Mouse (Mus musculus): Measurements from ENCODE around the gene Asb8. TPM values are rescaled to one million over a fixed set of nuclear protein-coding genes. Genes with fewer than 3 reads are reported as not detected.

Gene Asb8
- polyA plus RNA-seq (2015; fragmentation: Nextera tagmentation; extraction: Ambion mirVana): 49.2 and 55.3 TPM in 2 replicates

DNA sequence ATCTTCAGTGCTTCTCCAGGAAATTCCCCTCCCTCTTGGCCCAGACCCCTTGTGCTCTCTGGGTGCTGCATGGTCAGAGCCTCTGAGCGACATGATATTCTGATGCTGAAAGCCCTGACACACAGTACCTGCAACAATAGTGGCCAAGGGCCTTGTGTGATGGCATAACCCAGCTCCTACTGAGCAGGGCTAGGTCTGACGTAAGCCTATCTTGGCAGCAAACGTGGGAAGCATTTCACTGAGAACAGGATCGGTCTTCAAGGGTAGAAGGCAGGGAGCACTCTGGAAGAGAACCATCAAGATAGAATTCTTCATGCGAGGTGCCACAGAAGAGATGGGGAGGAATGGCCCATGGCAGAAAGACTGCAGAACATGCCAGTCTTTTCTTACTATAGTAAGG lies at the start of gene Asb8:
TSS of gene Asb8 (minus strand) at position 101 of the 400 bp plus-strand sequence.
- Histone ChIP-seq H3K4me1 (peaks cover 19% of the 10 kb centered on the region), H3K4me2 (no peak within 1 kb of the TSS), H3K36me3 (no peaks in the 10 kb centered on the region), H3K4me3 (no peak within 1 kb of the TSS), H3K9ac (no peak within 1 kb of the TSS), H3K27ac (no peak within 1 kb of the TSS), H3K9me3 (no peaks in the 10 kb centered on the region), H3K27me3 (peaks cover 59% of the 10 kb centered on the region)
- 75% methylated on average over 5 of the region's 5 CpGs for WGBS
- ATAC-seq (ENCODE audit: insufficient number of reproducible peaks, insufficient read depth, low FRiP score, low TSS enrichment, low read depth): no peak

DNA sequence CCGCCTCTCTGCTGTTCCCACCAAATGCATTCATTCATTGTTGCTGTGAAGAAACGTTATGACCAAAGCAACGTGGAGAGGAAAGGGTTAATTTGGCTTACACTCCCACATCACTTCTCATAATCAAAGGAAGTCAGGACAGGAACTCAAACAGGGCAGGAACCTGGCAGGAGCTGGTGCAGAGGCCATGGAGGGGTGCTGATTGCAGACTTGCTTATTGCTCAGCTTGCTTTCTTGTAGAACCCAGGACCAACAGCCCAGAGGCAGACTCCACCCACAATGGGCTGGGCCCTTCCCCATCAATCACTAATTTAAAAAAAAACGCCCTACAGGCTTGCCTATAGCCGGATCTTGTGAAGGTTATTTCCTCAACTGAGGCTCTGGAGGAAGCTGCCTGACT lies 48.7 kb upstream of the Asb8 start:
- 72% methylated on average over 5 of the region's 5 CpGs for WGBS
- no peak for ATAC-seq (ENCODE audit: insufficient number of reproducible peaks, insufficient read depth, low FRiP score, low TSS enrichment, low read depth)
- Histone ChIP-seq H3K4me2 (no peak overlapping the region), H3K9me3 (no peaks in the 10 kb centered on the region), H3K9ac (no peak overlapping the region), H3K27me3 (no peaks in the 10 kb centered on the region), H3K36me3 (no peaks in the 10 kb centered on the region), H3K4me1 (no peaks in the 10 kb centered on the region), H3K27ac (no peak overlapping the region), H3K4me3 (no peak overlapping the region)

DNA sequence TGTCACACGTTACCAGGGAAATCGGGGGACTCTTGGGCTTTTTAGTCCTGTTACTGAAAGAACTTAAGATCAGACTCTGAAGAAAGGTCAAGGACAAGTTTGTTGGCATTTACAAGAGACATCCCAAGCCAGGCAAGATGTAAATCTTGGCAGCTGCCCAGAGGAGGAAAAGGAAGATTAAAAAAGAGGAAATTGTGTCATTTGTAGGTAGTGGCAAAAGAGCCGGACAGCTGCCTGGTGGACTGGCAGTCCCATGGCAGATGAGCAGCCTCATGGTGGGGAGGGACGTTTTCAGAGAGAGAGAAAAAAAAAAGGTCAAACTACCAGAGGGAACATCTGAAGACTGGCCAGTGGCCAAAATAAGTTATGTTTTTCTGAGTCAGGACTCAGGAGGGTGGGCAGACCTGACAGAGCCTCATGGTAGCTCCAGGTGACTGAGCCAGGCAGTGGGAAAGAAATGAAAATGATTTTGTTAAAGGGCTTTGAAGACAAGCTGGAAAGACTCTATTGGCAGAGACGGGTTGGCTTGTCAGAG lies 48.0 kb upstream of the Asb8 start:
- Histone ChIP-seq H3K4me1 (no peaks in the 10 kb centered on the region), H3K4me2 (no peak overlapping the region), H3K4me3 (no peak overlapping the region), H3K9me3 (no peaks in the 10 kb centered on the region), H3K27me3 (no peaks in the 10 kb centered on the region), H3K9ac (no peak overlapping the region), H3K36me3 (no peaks in the 10 kb centered on the region), H3K27ac (no peak overlapping the region)
- 80% methylated on average over 5 of the region's 5 CpGs for WGBS
- no peak for ATAC-seq (ENCODE audit: insufficient number of reproducible peaks, insufficient read depth, low FRiP score, low TSS enrichment, low read depth)

DNA sequence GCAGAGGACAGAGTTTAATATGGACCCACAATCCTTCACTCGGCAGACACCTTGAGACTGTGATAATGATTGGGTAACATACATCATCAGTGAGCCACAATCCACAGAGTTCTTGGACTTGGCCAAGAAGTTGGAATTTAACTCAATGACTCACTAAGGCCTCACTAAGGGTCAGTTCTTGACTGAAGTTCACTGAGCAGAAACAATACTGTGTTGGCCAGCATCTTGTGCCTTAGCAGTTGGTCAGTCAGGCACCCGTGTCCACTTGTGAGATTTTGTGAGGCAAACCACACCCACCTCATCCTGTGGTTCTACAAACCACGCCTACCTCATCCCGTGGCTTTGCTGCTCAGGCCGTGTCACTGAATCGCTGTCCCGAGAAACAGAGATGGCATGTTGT lies 44.3 kb upstream of the Asb8 start:
- H3K4me1 ChIP-seq: no peaks in the 10 kb centered on the region
- no peaks in the 10 kb centered on the region for H3K36me3 ChIP-seq
- H3K27me3 ChIP-seq: no peaks in the 10 kb centered on the region
- H3K4me3 ChIP-seq: no peak overlapping the region
- H3K27ac ChIP-seq: no peak overlapping the region
- H3K9ac ChIP-seq: no peak overlapping the region
- 87% methylated on average over 7 of the region's 7 CpGs for WGBS
- no peaks in the 10 kb centered on the region for H3K9me3 ChIP-seq
- no peak for ATAC-seq (ENCODE audit: insufficient number of reproducible peaks, insufficient read depth, low FRiP score, low TSS enrichment, low read depth)
- no peak overlapping the region for H3K4me2 ChIP-seq

DNA sequence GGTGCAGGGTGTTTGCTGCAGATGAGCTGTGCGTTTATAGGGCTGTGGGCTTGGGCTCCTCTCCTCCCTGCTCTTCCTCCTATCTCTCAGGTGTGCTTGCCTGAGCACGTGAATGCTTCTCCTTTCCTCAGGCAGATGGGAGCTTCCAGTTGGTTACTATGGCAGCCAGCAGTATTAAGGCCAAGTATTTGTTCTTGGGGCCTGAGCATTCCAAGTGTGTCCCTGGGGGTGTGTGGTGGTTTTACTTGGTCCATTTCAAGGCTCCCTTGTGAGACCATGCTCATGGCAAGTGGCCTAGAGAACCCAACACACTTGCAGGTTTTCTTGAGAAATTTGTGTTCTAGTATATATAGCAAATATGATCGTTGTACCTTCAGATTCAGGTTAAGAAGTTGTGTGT lies 30.0 kb upstream of the Asb8 start, which contains the start of gene Olfr288:
TSS of gene Olfr288 (minus strand) at position 101 of the 400 bp plus-strand sequence.
- Histone ChIP-seq H3K27me3 (peaks cover 3% of the 10 kb centered on the region; the same call in 1 of the 2 replicates), H3K4me3 (no peak within 1 kb of the TSS), H3K4me2 (no peak within 1 kb of the TSS), H3K9ac (no peak within 1 kb of the TSS), H3K27ac (no peak within 1 kb of the TSS), H3K36me3 (no peaks in the 10 kb centered on the region), H3K4me1 (no peaks in the 10 kb centered on the region), H3K9me3 (no peaks in the 10 kb centered on the region)
- no peak for ATAC-seq (ENCODE audit: insufficient number of reproducible peaks, insufficient read depth, low FRiP score, low TSS enrichment, low read depth)
- 63% methylated on average over 3 of the region's 3 CpGs for WGBS

DNA sequence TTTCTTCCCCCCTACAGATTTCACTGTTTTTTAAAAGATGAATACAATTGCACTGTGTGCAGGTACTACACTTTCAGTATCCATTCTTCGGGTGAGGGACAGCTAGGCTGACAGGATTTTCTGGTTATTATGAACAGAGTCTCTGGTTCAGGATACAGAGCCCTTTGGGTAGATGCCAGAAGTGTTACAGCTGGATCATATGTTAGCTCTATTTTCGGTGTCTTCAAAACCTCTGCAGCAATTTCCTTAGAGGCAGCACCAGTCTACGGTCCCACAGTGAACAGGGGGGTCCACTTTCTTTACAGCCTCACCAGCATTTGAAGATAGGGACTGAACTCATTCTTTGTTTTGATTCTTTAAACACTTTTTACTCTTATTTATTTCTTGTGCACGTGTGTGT lies 19.0 kb upstream of the Asb8 start:
- Histone ChIP-seq H3K9ac (no peak overlapping the region), H3K4me1 (peaks cover 7% of the 10 kb centered on the region; the same call in 1 of the 2 replicates), H3K9me3 (no peaks in the 10 kb centered on the region), H3K4me2 (no peak overlapping the region), H3K36me3 (no peaks in the 10 kb centered on the region), H3K27ac (no peak overlapping the region), H3K27me3 (0 out of 2 replicates have a peak, but pooled peaks cover 2% of the 10 kb centered on the region), H3K4me3 (no peak overlapping the region)
- ATAC-seq (ENCODE audit: insufficient number of reproducible peaks, insufficient read depth, low FRiP score, low TSS enrichment, low read depth): no peak
- 49% methylated on average over 4 of the region's 4 CpGs for WGBS

DNA sequence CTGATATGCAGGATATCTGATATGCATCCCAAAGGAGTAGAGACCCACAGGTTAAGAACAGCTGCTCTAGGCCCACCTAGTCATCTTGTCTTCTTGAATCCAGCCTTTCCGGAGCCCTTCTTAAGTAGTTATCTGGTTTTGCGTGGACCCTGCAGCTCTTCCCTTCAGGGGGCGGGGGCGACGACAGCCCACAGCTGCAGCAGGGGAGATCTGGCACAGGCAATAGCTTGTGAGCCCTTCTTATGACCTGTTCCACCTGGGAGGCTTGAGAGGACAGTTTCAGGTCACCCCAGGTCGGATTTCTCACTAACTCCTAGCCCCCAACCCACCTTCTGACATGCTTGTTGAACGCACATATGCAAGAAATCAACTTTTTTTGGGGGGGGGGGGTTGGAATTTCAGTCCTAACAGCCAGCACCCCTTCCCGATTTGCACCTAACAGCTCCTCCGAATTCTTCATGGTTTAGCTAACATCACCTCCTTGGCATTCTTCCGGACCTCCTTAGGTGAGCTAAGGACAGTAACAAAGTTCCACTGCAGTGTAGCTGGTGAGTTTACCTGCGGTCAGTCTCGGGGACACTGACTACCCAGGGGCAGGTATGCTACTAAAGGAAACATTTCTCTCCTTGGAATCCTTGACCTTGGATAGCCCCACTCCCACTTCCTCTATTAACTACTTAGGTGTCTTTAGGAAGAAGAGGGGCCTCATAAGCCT lies 16.6 kb upstream of the Asb8 start:
- peaks cover 10% of the 10 kb centered on the region for H3K27me3 ChIP-seq
- H3K4me1 ChIP-seq: peaks cover 7% of the 10 kb centered on the region; the same call in 1 of the 2 replicates
- H3K27ac ChIP-seq: no peak overlapping the region
- WGBS: 67% methylated on average over 12 of the region's 12 CpGs
- no peak overlapping the region for H3K9ac ChIP-seq
- no peak overlapping the region for H3K4me3 ChIP-seq
- peak overlapping the region; percentile 70 for H3K4me2 ChIP-seq
- no peaks in the 10 kb centered on the region for H3K9me3 ChIP-seq
- H3K36me3 ChIP-seq: no peaks in the 10 kb centered on the region
- ATAC-seq (ENCODE audit: insufficient number of reproducible peaks, insufficient read depth, low FRiP score, low TSS enrichment, low read depth): no peak

DNA sequence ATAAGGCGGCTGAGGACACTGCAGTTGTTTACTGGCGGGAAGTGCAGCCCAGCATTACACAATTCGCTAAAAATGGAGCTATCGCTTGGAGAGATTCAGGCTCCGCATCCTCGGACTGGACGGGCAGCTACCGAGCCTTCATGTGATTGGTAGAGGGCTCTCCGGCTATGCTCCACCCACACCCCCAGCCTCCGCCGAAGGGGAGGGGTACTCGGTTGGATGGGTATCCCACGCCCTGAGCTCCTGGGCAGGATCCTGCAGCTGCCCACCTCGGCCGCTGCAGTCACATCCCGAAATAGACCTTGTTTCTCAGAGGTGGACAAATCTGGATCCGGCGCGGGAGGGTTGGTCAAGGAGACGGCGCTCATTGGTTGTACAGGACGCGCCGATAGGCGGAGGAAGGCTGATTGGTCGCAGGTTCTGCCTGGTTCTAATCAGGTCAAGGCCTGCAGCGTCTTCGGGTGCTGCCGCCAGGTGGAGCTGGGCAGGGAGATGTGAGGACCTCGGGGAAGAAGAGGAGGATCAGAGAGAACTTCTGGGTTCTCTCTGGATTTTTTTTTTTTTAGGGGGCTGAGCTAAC lies 15.8 kb upstream of the Asb8 start:
- Histone ChIP-seq H3K27ac (no peak overlapping the region), H3K9ac (peak overlapping the region; percentile 60), H3K36me3 (no peaks in the 10 kb centered on the region), H3K4me2 (peak overlapping the region; percentile 70), H3K4me3 (peak overlapping the region; percentile 47), H3K9me3 (no peaks in the 10 kb centered on the region), H3K27me3 (peaks cover 15% of the 10 kb centered on the region), H3K4me1 (peaks cover 7% of the 10 kb centered on the region; the same call in 1 of the 2 replicates)
- peak; percentile 93 for ATAC-seq (ENCODE audit: insufficient number of reproducible peaks, insufficient read depth, low FRiP score, low TSS enrichment, low read depth)
- under 1% methylated on average over 30 of the region's 30 CpGs for WGBS

DNA sequence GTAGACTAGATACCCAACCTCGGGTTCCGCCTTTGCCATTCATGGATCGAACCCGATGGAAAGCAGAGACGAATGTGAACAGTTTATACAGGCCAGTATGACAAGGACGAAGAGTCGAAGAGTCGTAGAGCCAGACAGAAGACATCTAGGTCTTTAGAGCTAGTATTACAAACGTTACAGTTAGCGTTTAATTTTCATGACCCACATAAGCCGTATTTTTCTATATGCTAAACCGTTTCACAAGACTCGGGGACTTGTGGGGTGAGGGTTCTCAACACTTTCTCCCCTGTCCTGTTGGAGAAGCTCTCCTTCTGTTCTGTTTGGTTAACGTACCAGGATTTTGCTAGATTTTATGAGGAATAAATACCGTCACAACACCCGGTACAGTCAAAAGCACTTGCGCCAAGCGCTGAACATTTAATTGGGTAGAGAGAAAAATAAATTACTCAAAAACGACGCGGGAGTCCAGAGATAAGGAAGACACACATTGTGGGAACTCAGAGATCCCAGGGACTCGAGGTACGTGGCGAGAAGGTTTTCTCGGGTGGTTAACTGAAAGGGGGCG lies 15.2 kb upstream of the Asb8 start:
- Histone ChIP-seq H3K27me3 (peaks cover 21% of the 10 kb centered on the region), H3K9ac (peak overlapping the region; percentile 60), H3K36me3 (no peaks in the 10 kb centered on the region), H3K4me2 (peak overlapping the region; percentile 70), H3K4me1 (peaks cover 7% of the 10 kb centered on the region; the same call in 1 of the 2 replicates), H3K4me3 (peak overlapping the region; percentile 47), H3K27ac (no peak overlapping the region), H3K9me3 (no peaks in the 10 kb centered on the region)
- 5% methylated on average over 26 of the region's 26 CpGs for WGBS
- ATAC-seq (ENCODE audit: insufficient number of reproducible peaks, insufficient read depth, low FRiP score, low TSS enrichment, low read depth): no peak

DNA sequence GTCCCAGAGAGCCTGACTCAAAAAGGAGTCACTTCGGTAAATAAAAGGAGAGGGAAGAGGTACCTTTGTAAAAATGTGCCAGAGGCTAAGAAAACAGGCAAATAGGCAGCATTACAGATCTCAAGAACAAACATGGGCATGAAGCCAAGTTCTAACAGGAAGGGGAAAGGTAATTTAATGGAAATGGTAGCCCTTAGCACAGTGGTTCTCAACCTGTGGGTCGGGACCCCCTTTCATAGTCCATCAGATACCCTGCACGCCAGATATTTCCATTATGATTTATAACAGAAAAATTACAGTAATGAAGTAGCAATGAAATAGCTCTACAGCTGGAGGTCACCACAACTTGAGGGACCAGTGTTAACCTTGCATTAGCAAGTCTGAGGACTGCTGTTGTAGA lies 11.9 kb upstream of the Asb8 start:
- H3K27ac ChIP-seq: no peak overlapping the region
- H3K4me3 ChIP-seq: no peak overlapping the region
- peaks cover 46% of the 10 kb centered on the region for H3K27me3 ChIP-seq
- no peak for ATAC-seq (ENCODE audit: insufficient number of reproducible peaks, insufficient read depth, low FRiP score, low TSS enrichment, low read depth)
- H3K9ac ChIP-seq: no peak overlapping the region
- no peaks in the 10 kb centered on the region for H3K9me3 ChIP-seq
- 67% methylated on average over 3 of the region's 3 CpGs for WGBS
- H3K36me3 ChIP-seq: no peaks in the 10 kb centered on the region
- peaks cover 7% of the 10 kb centered on the region; the same call in 1 of the 2 replicates for H3K4me1 ChIP-seq
- H3K4me2 ChIP-seq: no peak overlapping the region

DNA sequence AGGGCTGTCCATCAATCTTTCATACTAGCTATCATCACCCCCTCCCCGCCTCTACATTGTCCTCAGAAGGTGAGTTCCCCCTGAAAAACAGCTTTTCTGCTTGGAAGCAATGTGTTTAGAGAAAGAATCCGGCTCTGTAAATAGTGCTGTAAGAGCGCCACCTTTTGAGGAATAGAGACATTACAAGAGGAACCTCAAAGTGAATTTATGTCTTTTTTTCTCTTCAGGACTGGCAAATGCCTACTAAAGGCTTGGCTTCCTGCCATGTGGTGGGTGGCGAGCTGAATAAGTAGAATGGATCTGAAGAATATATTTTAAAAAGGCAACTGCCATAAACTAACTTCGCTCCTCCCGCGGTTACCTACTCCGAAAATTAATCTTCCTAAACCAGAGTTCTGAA lies 8.4 kb upstream of the Asb8 start:
- Histone ChIP-seq H3K27ac (no peak overlapping the region), H3K9ac (no peak overlapping the region), H3K4me3 (no peak overlapping the region), H3K27me3 (peaks cover 76% of the 10 kb centered on the region), H3K4me1 (no peaks in the 10 kb centered on the region), H3K4me2 (no peak overlapping the region), H3K36me3 (no peaks in the 10 kb centered on the region), H3K9me3 (no peaks in the 10 kb centered on the region)
- WGBS: 37% methylated on average over 8 of the region's 8 CpGs
- ATAC-seq (ENCODE audit: insufficient number of reproducible peaks, insufficient read depth, low FRiP score, low TSS enrichment, low read depth): no peak

Measured in embryonic facial prominence, embryonic 13.5 days (tissue).